Mouse (Mus musculus): ENCODE measurements around the gene Ccdc121. TPM values are rescaled to one million over a fixed set of nuclear protein-coding genes. Genes with fewer than 3 reads are reported as not detected.

Gene Ccdc121
- polyA plus RNA-seq, 1 experiment from 2014 or later = 0.16 TPM

- Histone ChIP-seq H3K27ac (replicated peaks; ENCODE audit: low read depth, low read length) (no peak overlapping the region), H3K36me3 (ENCODE audit: control insufficient read depth, insufficient read depth, low read length) (no peaks in the 10 kb centered on the region), H3K4me2 (ENCODE audit: low read depth, severe bottlenecking) (no peak overlapping the region), H3K4me1 (ENCODE audit: control insufficient read depth, insufficient read depth, low read length) (peaks cover 13% of the 10 kb centered on the region), H3K4me3 (ENCODE audit: low read depth, low read length) (no peak overlapping the region), H3K9me3 (ENCODE audit: control insufficient read depth, low read length) (no peaks in the 10 kb centered on the region), H3K9ac (ENCODE audit: low read length) (no peak overlapping the region), H3K27me3 (ENCODE audit: control insufficient read depth, insufficient read depth, low read length) (no peaks in the 10 kb centered on the region)
- DNase-seq (ENCODE audit: low spot score) = no peak
- 72% methylated on average over 5 of the region's 5 CpGs for WGBS
- no peak for ATAC-seq (ENCODE audit: insufficient number of reproducible peaks, low FRiP score, low TSS enrichment, low read depth)
Measured at GRCm38 (mm10) chr1:181543711-181544383, 32.6 kb upstream of the Ccdc121 start.

GRCm38 (mm10) chr1:181539846-181540769 is 28.9 kb upstream of the Ccdc121 start:
- ATAC-seq (ENCODE audit: insufficient number of reproducible peaks, low FRiP score, low TSS enrichment, low read depth) (no peak), DNase-seq (ENCODE audit: low spot score) (peak; percentile 39)
- Histone ChIP-seq H3K36me3 (ENCODE audit: control insufficient read depth, insufficient read depth, low read length) (no peaks in the 10 kb centered on the region), H3K4me3 (ENCODE audit: low read depth, low read length) (no peak overlapping the region), H3K9me3 (ENCODE audit: control insufficient read depth, low read length) (no peaks in the 10 kb centered on the region), H3K27ac (replicated peaks; ENCODE audit: low read depth, low read length) (no peak overlapping the region), H3K4me1 (ENCODE audit: control insufficient read depth, insufficient read depth, low read length) (peaks cover 13% of the 10 kb centered on the region), H3K9ac (ENCODE audit: low read length) (no peak overlapping the region), H3K4me2 (ENCODE audit: low read depth, severe bottlenecking) (no peak overlapping the region), H3K27me3 (ENCODE audit: control insufficient read depth, insufficient read depth, low read length) (no peaks in the 10 kb centered on the region)
- 60% methylated on average over 22 of the region's 22 CpGs for WGBS

- ATAC-seq (ENCODE audit: insufficient number of reproducible peaks, low FRiP score, low TSS enrichment, low read depth) = no peak
- no peaks in the 10 kb centered on the region for H3K36me3 ChIP-seq (ENCODE audit: control insufficient read depth, insufficient read depth, low read length)
- H3K27me3 ChIP-seq (ENCODE audit: control insufficient read depth, insufficient read depth, low read length) = no peaks in the 10 kb centered on the region
- H3K27ac ChIP-seq (replicated peaks; ENCODE audit: low read depth, low read length) = no peak overlapping the region
- DNase-seq (ENCODE audit: low spot score) = no peak
- WGBS = 93% methylated on average over 9 of the region's 9 CpGs
- H3K4me3 ChIP-seq (ENCODE audit: low read depth, low read length) = no peak overlapping the region
- no peak overlapping the region for H3K4me2 ChIP-seq (ENCODE audit: low read depth, severe bottlenecking)
- no peak overlapping the region for H3K9ac ChIP-seq (ENCODE audit: low read length)
- peaks cover 18% of the 10 kb centered on the region for H3K4me1 ChIP-seq (ENCODE audit: control insufficient read depth, insufficient read depth, low read length)
- H3K9me3 ChIP-seq (ENCODE audit: control insufficient read depth, low read length) = no peaks in the 10 kb centered on the region
Measured at GRCm38 (mm10) chr1:181537627-181538525, 26.6 kb upstream of the Ccdc121 start.

- H3K27ac ChIP-seq (replicated peaks; ENCODE audit: low read depth, low read length) = no peak overlapping the region
Measured at GRCm38 (mm10) chr1:181535165-181535873, 24.1 kb upstream of the Ccdc121 start.

GRCm38 (mm10) chr1:181529368-181529767 is 18.1 kb upstream of the Ccdc121 start:
- H3K9me3 ChIP-seq (ENCODE audit: control insufficient read depth, low read length) = no peaks in the 10 kb centered on the region
- WGBS = 82% methylated on average over 4 of the region's 4 CpGs
- H3K4me3 ChIP-seq (ENCODE audit: low read depth, low read length) = no peak overlapping the region
- no peaks in the 10 kb centered on the region for H3K36me3 ChIP-seq (ENCODE audit: control insufficient read depth, insufficient read depth, low read length)
- H3K27ac ChIP-seq (replicated peaks; ENCODE audit: low read depth, low read length) = no peak overlapping the region
- H3K27me3 ChIP-seq (ENCODE audit: control insufficient read depth, insufficient read depth, low read length) = no peaks in the 10 kb centered on the region
- DNase-seq (ENCODE audit: low spot score) (no peak), ATAC-seq (ENCODE audit: insufficient number of reproducible peaks, low FRiP score, low TSS enrichment, low read depth) (no peak)
- H3K4me2 ChIP-seq (ENCODE audit: low read depth, severe bottlenecking) = no peak overlapping the region
- peaks cover 4% of the 10 kb centered on the region for H3K4me1 ChIP-seq (ENCODE audit: control insufficient read depth, insufficient read depth, low read length)
- H3K9ac ChIP-seq (ENCODE audit: low read length) = no peak overlapping the region

More at GRCm38 (mm10) chr1:181535165-181535873, 24.1 kb upstream of the Ccdc121 start:
- no peaks in the 10 kb centered on the region for H3K9me3 ChIP-seq (ENCODE audit: control insufficient read depth, low read length)
- H3K4me2 ChIP-seq (ENCODE audit: low read depth, severe bottlenecking) = no peak overlapping the region
- no peaks in the 10 kb centered on the region for H3K36me3 ChIP-seq (ENCODE audit: control insufficient read depth, insufficient read depth, low read length)
- WGBS = 68% methylated on average over 10 of the region's 10 CpGs
- peaks cover 12% of the 10 kb centered on the region for H3K4me1 ChIP-seq (ENCODE audit: control insufficient read depth, insufficient read depth, low read length)
- H3K9ac ChIP-seq (ENCODE audit: low read length) = no peak overlapping the region
- no peak overlapping the region for H3K4me3 ChIP-seq (ENCODE audit: low read depth, low read length)
- H3K27me3 ChIP-seq (ENCODE audit: control insufficient read depth, insufficient read depth, low read length) = no peaks in the 10 kb centered on the region
- DNase-seq (ENCODE audit: low spot score) (no peak), ATAC-seq (ENCODE audit: insufficient number of reproducible peaks, low FRiP score, low TSS enrichment, low read depth) (no peak)

GRCm38 (mm10) chr1:181525996-181526395 is 14.7 kb upstream of the Ccdc121 start:
- 70% methylated on average over 5 of the region's 5 CpGs for WGBS
- H3K27ac ChIP-seq (replicated peaks; ENCODE audit: low read depth, low read length) = no peak overlapping the region
- no peaks in the 10 kb centered on the region for H3K27me3 ChIP-seq (ENCODE audit: control insufficient read depth, insufficient read depth, low read length)
- H3K36me3 ChIP-seq (ENCODE audit: control insufficient read depth, insufficient read depth, low read length) = no peaks in the 10 kb centered on the region
- H3K4me3 ChIP-seq (ENCODE audit: low read depth, low read length) = no peak overlapping the region
- ATAC-seq (ENCODE audit: insufficient number of reproducible peaks, low FRiP score, low TSS enrichment, low read depth) (no peak), DNase-seq (ENCODE audit: low spot score) (no peak)
- no peaks in the 10 kb centered on the region for H3K9me3 ChIP-seq (ENCODE audit: control insufficient read depth, low read length)
- H3K4me1 ChIP-seq (ENCODE audit: control insufficient read depth, insufficient read depth, low read length) = peaks cover 7% of the 10 kb centered on the region
- H3K4me2 ChIP-seq (ENCODE audit: low read depth, severe bottlenecking) = no peak overlapping the region
- no peak overlapping the region for H3K9ac ChIP-seq (ENCODE audit: low read length)

- 83% methylated on average over 5 of the region's 5 CpGs for WGBS
- Histone ChIP-seq H3K36me3 (ENCODE audit: control insufficient read depth, insufficient read depth, low read length) (no peaks in the 10 kb centered on the region), H3K4me3 (ENCODE audit: low read depth, low read length) (no peak overlapping the region), H3K4me1 (ENCODE audit: control insufficient read depth, insufficient read depth, low read length) (peaks cover 7% of the 10 kb centered on the region), H3K9ac (ENCODE audit: low read length) (no peak overlapping the region), H3K4me2 (ENCODE audit: low read depth, severe bottlenecking) (no peak overlapping the region), H3K27me3 (ENCODE audit: control insufficient read depth, insufficient read depth, low read length) (no peaks in the 10 kb centered on the region), H3K27ac (replicated peaks; ENCODE audit: low read depth, low read length) (no peak overlapping the region), H3K9me3 (ENCODE audit: control insufficient read depth, low read length) (no peaks in the 10 kb centered on the region)
- DNase-seq (ENCODE audit: low spot score) (no peak), ATAC-seq (ENCODE audit: insufficient number of reproducible peaks, low FRiP score, low TSS enrichment, low read depth) (no peak)
Measured at GRCm38 (mm10) chr1:181523831-181524230, 12.6 kb upstream of the Ccdc121 start.
